Mouse (Mus musculus) forebrain, embryonic 15.5 days (tissue): Measurements from ENCODE around the gene Bcl7b. TPM values are rescaled to one million over a fixed set of nuclear protein-coding genes. Genes with fewer than 3 reads are reported as not detected.

Experiments used
- ATAC-seq: fragments of 200-750 bp; cut with Nextera tagmentation; replicated peaks from 2 replicates; pipeline ENCODE4 v1.8.0; 2017; ENCODE audit warnings: mild to moderate bottlenecking, moderate TSS enrichment, moderate library complexity
- H3K27ac ChIP-seq: fragments of 300-500 bp; sonication (generic); replicated peaks from 2 replicates; pipeline ENCODE4 v1.5.1; 2015; ENCODE audit warnings: mild to moderate bottlenecking, inconsistent platforms
- H3K27me3 ChIP-seq: fragments of 300-500 bp; sonication (generic); 2 replicates; pipeline ENCODE4 v1.6.1; 2015; ENCODE audit warnings: inconsistent platforms
- H3K36me3 ChIP-seq: fragments of 300-500 bp; sonication (generic); 2 replicates; pipeline ENCODE4 v1.6.1; 2015; ENCODE audit warnings: mild to moderate bottlenecking, inconsistent platforms
- H3K4me1 ChIP-seq: fragments of 300-500 bp; sonication (generic); 2 replicates; pipeline ENCODE4 v1.6.1; 2015; ENCODE audit warnings: inconsistent platforms
- H3K4me2 ChIP-seq: fragments of 300-500 bp; sonication (generic); replicated peaks from 2 replicates; pipeline ENCODE4 v1.6.1; 2015; ENCODE audit warnings: mild to moderate bottlenecking, inconsistent platforms
- H3K4me3 ChIP-seq: fragments of 300-500 bp; sonication (generic); 2 replicates; pipeline ENCODE4 v1.5.1; 2015; ENCODE audit warnings: mild to moderate bottlenecking, inconsistent platforms
- H3K9ac ChIP-seq: fragments of 300-500 bp; sonication (generic); replicated peaks from 2 replicates; pipeline ENCODE4 v1.6.1; 2015; ENCODE audit warnings: mild to moderate bottlenecking, inconsistent platforms
- H3K9me3 ChIP-seq: fragments of 300-500 bp; sonication (generic); 2 replicates; pipeline ENCODE4 v1.6.1; 2016; ENCODE audit warnings: inconsistent platforms
- WGBS: fragments of 180-500 bp; shearing (Covaris S2); methylation state at CpG from one replicate; pipeline ENCODE4 v1.1.7; 2015; ENCODE audit warnings: mixed read lengths; 5-methylcytosine and 5-hydroxymethylcytosine counted together
- polyA plus RNA-seq: library from polyadenylated mRNA; unstranded; fragments of >200 nt; fragmentation: Nextera tagmentation; extraction: Ambion mirVana; gene quantifications from 2 replicates; pipeline ENCODE4 v1.2.1, GENCODE M21; 2015

Bcl7b gene
- polyA plus RNA-seq, result 52.9 and 53.8 TPM in 2 replicates

GRCm38 (mm10) chr5:135168063-135169062, at the start of gene Bcl7b:
Gene Bcl7b, plus strand, starts transcription at chr5:135168283.
- WGBS, result 2% methylated on average over 84 of the region's 95 CpGs
- H3K27me3 ChIP-seq, result no peaks in the 10 kb centered on the region
- peak; percentile 99 for ATAC-seq
- H3K4me1 ChIP-seq, result peaks cover 10% of the 10 kb centered on the region
- H3K9me3 ChIP-seq, result no peaks in the 10 kb centered on the region
- peaks cover 20% of the 10 kb centered on the region for H3K36me3 ChIP-seq
- H3K9ac ChIP-seq, result peak within 1 kb of the TSS; percentile 78
- peak within 1 kb of the TSS; percentile 61 for H3K4me3 ChIP-seq
- peak within 1 kb of the TSS; percentile 91 for H3K4me2 ChIP-seq
- peak within 1 kb of the TSS; percentile 99 for H3K27ac ChIP-seq

GRCm38 (mm10) chr5:135118589-135119081, 49.4 kb upstream of the Bcl7b start:
- Histone ChIP-seq H3K4me2 (no peak overlapping the region), H3K36me3 (no peaks in the 10 kb centered on the region), H3K4me1 (no peaks in the 10 kb centered on the region), H3K27me3 (peaks cover 4% of the 10 kb centered on the region; the same call in 1 of the 2 replicates), H3K9me3 (no peaks in the 10 kb centered on the region), H3K4me3 (no peak overlapping the region), H3K9ac (no peak overlapping the region), H3K27ac (no peak overlapping the region)
- WGBS, result 31% methylated on average over 6 of the region's 6 CpGs
- ATAC-seq, result no peak

DNA sequence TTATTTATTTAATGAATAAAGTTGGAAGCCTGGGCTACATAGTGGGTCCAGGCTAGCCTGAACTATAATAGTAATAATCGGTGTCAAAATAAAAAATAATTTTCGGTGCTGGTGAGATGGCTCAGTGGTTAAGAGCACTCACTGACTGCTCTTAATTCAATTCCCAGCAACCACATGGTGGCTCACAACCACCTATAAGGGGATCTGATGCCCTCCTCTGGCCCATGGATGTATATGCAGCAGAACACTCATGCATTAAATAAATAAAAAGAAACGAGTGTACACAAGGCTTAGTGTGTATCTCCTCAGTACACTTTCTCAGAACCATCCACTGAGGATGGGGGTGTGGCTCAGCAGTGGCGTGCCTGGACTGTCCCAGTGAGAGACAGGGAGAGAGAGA, 47.3 kb upstream of the Bcl7b start:
- Histone ChIP-seq H3K27me3 (peaks cover 4% of the 10 kb centered on the region; the same call in 1 of the 2 replicates), H3K9ac (no peak overlapping the region), H3K9me3 (no peaks in the 10 kb centered on the region), H3K4me3 (no peak overlapping the region), H3K4me2 (no peak overlapping the region), H3K4me1 (no peaks in the 10 kb centered on the region), H3K27ac (no peak overlapping the region), H3K36me3 (no peaks in the 10 kb centered on the region)
- WGBS, result 60% methylated on average over 4 of the region's 4 CpGs
- ATAC-seq, result no peak

GRCm38 (mm10) chr5:135126121-135126520, 42.0 kb upstream of the Bcl7b start:
- peaks cover 4% of the 10 kb centered on the region; the same call in 1 of the 2 replicates for H3K27me3 ChIP-seq
- 57% methylated on average over 6 of the region's 6 CpGs for WGBS
- H3K9me3 ChIP-seq, result no peaks in the 10 kb centered on the region
- H3K9ac ChIP-seq, result no peak overlapping the region
- ATAC-seq, result no peak
- H3K4me1 ChIP-seq, result no peaks in the 10 kb centered on the region
- H3K27ac ChIP-seq, result no peak overlapping the region
- no peak overlapping the region for H3K4me3 ChIP-seq
- H3K4me2 ChIP-seq, result no peak overlapping the region
- no peaks in the 10 kb centered on the region for H3K36me3 ChIP-seq

GRCm38 (mm10) chr5:135127669-135128068, 40.4 kb upstream of the Bcl7b start:
- no peak for ATAC-seq
- Histone ChIP-seq H3K9me3 (no peaks in the 10 kb centered on the region), H3K4me2 (no peak overlapping the region), H3K4me3 (no peak overlapping the region), H3K9ac (no peak overlapping the region), H3K27ac (no peak overlapping the region), H3K27me3 (peaks cover 5% of the 10 kb centered on the region), H3K4me1 (no peaks in the 10 kb centered on the region), H3K36me3 (no peaks in the 10 kb centered on the region)
- WGBS, result 81% methylated on average over 6 of the region's 6 CpGs

DNA sequence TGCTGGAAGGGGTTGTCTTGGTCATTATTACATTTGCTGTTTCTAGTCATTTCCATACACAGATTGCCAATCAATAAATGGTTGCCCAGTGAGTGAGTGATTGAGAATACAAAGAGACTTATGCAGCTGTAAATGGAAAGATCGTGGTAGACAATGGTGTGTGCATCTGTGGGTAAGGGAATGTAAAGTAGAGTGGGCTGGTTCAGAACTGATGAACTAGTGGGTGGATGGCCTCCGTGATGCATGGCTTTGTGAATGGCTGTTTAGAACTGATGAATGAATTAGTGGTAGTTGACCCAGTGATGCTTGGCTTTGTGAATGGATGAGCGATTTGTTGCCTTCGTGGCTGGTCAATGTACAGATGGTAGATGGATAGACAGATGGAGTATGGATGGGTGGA, 38.3 kb upstream of the Bcl7b start:
- no peak overlapping the region for H3K4me3 ChIP-seq
- no peaks in the 10 kb centered on the region for H3K9me3 ChIP-seq
- peaks cover 26% of the 10 kb centered on the region for H3K27me3 ChIP-seq
- no peak overlapping the region for H3K4me2 ChIP-seq
- ATAC-seq, result no peak
- H3K9ac ChIP-seq, result no peak overlapping the region
- no peaks in the 10 kb centered on the region for H3K36me3 ChIP-seq
- H3K27ac ChIP-seq, result no peak overlapping the region
- WGBS, result 91% methylated on average over 4 of the region's 4 CpGs
- H3K4me1 ChIP-seq, result peaks cover 9% of the 10 kb centered on the region; the same call in 1 of the 2 replicates

GRCm38 (mm10) chr5:135133736-135134405, 34.2 kb upstream of the Bcl7b start:
- H3K27ac ChIP-seq, result no peak overlapping the region
- H3K27me3 ChIP-seq, result peaks cover 29% of the 10 kb centered on the region
- peak overlapping the region; percentile 27 for H3K4me2 ChIP-seq
- H3K4me1 ChIP-seq, result peaks cover 9% of the 10 kb centered on the region; the same call in 1 of the 2 replicates
- peak overlapping the region; percentile 9 for H3K4me3 ChIP-seq
- no peak overlapping the region for H3K9ac ChIP-seq
- no peaks in the 10 kb centered on the region for H3K36me3 ChIP-seq
- ATAC-seq, result no peak
- WGBS, result 4% methylated on average over 26 of the region's 26 CpGs
- H3K9me3 ChIP-seq, result no peaks in the 10 kb centered on the region

GRCm38 (mm10) chr5:135134534-135134933, 33.5 kb upstream of the Bcl7b start:
- no peak for ATAC-seq
- Histone ChIP-seq H3K36me3 (no peaks in the 10 kb centered on the region), H3K27ac (no peak overlapping the region), H3K4me2 (peak overlapping the region; percentile 27), H3K27me3 (peaks cover 29% of the 10 kb centered on the region), H3K9me3 (no peaks in the 10 kb centered on the region), H3K9ac (no peak overlapping the region), H3K4me3 (peak overlapping the region; percentile 9; the same call in 1 of the 2 replicates), H3K4me1 (peaks cover 9% of the 10 kb centered on the region; the same call in 1 of the 2 replicates)
- WGBS, result 6% methylated on average over 8 of the region's 8 CpGs

- 72% methylated on average over 2 of the region's 2 CpGs for WGBS
- Histone ChIP-seq H3K36me3 (no peaks in the 10 kb centered on the region), H3K9ac (no peak overlapping the region), H3K4me3 (no peak overlapping the region), H3K27ac (no peak overlapping the region), H3K4me1 (no peaks in the 10 kb centered on the region), H3K4me2 (no peak overlapping the region), H3K9me3 (no peaks in the 10 kb centered on the region), H3K27me3 (peaks cover under 1% of the 10 kb centered on the region; the same call in 1 of the 2 replicates)
- ATAC-seq, result no peak
Observed at GRCm38 (mm10) chr5:135139881-135140280, 28.2 kb upstream of the Bcl7b start.

GRCm38 (mm10) chr5:135144469-135144868, 23.6 kb upstream of the Bcl7b start:
- Histone ChIP-seq H3K4me3 (no peak overlapping the region), H3K9me3 (no peaks in the 10 kb centered on the region), H3K9ac (no peak overlapping the region), H3K27me3 (no peaks in the 10 kb centered on the region), H3K36me3 (no peaks in the 10 kb centered on the region), H3K27ac (no peak overlapping the region), H3K4me2 (no peak overlapping the region), H3K4me1 (peaks cover 8% of the 10 kb centered on the region)
- WGBS, result 59% methylated on average over 4 of the region's 4 CpGs
- ATAC-seq, result no peak

GRCm38 (mm10) chr5:135145532-135145931, 22.6 kb upstream of the Bcl7b start:
- Histone ChIP-seq H3K9me3 (no peaks in the 10 kb centered on the region), H3K4me2 (no peak overlapping the region), H3K4me3 (no peak overlapping the region), H3K9ac (no peak overlapping the region), H3K27me3 (no peaks in the 10 kb centered on the region), H3K36me3 (no peaks in the 10 kb centered on the region), H3K4me1 (peaks cover 16% of the 10 kb centered on the region), H3K27ac (no peak overlapping the region)
- no peak for ATAC-seq
- WGBS, result 85% methylated on average over 3 of the region's 3 CpGs

- no peak overlapping the region for H3K27ac ChIP-seq
- no peaks in the 10 kb centered on the region for H3K9me3 ChIP-seq
- ATAC-seq, result no peak
- peaks cover 16% of the 10 kb centered on the region for H3K4me1 ChIP-seq
- no peak overlapping the region for H3K4me2 ChIP-seq
- H3K4me3 ChIP-seq, result no peak overlapping the region
- H3K36me3 ChIP-seq, result no peaks in the 10 kb centered on the region
- no peaks in the 10 kb centered on the region for H3K27me3 ChIP-seq
- H3K9ac ChIP-seq, result no peak overlapping the region
Observed at GRCm38 (mm10) chr5:135145955-135146354, 22.1 kb upstream of the Bcl7b start.
